Comparison of ENCODE assay signal across 8 mouse cellular contexts in genomic region chr13:84347181-84347913, GRCm38 (mm10).
A peak's percentile ranks its signal among the peaks of the same experiment; 100 is the strongest.
DNase-seq lines count a peak whose midpoint lies in the region; ATAC-seq lines count a peak whose summit lies in the region.

No protein-coding gene starts in this region.

- H3K36me3 ChIP-seq in heart, embryonic 11.5 days (ENCODE audit: control insufficient read depth, insufficient read depth, low read length), result no peaks in the 10 kb centered on the region
- H3K36me3 ChIP-seq in forebrain, embryonic 14.5 days (ENCODE audit: control insufficient read depth, insufficient read depth, low read length), result no peaks in the 10 kb centered on the region
- no peaks in the 10 kb centered on the region for H3K36me3 ChIP-seq in kidney, embryonic 16.5 days (ENCODE audit: insufficient read depth, low read length)
- no peaks in the 10 kb centered on the region for H3K36me3 ChIP-seq in liver, embryonic 12.5 days

- 2% methylated on average over 21 of the region's 21 CpGs for WGBS in heart, embryonic 11.5 days (ENCODE audit: insufficient replicate concordance)
- WGBS in forebrain, embryonic 14.5 days, result under 1% methylated on average over 21 of the region's 21 CpGs
- WGBS in kidney, embryonic 16.5 days, result 2% methylated on average over 21 of the region's 21 CpGs
- WGBS in liver, embryonic 12.5 days (ENCODE audit: insufficient replicate concordance), result 2% methylated on average over 21 of the region's 21 CpGs

- H3K27ac ChIP-seq in heart, embryonic 11.5 days (ENCODE audit: low read depth, low read length), result no peak overlapping the region
- no peak overlapping the region for H3K27ac ChIP-seq in brown adipose tissue, adult 24 weeks (replicated peaks; ENCODE audit: low read depth, low read length)
- peak overlapping the region; percentile 98 for H3K27ac ChIP-seq in forebrain, embryonic 14.5 days (ENCODE audit: low read depth, low read length)
- no peak overlapping the region for H3K27ac ChIP-seq in kidney, embryonic 16.5 days (ENCODE audit: low read length)
- no peak overlapping the region for H3K27ac ChIP-seq in liver, embryonic 12.5 days

- H3K9ac ChIP-seq in heart, embryonic 11.5 days (ENCODE audit: low read depth, low read length), result no peak overlapping the region
- H3K9ac ChIP-seq in forebrain, embryonic 14.5 days (ENCODE audit: low read length), result peak overlapping the region; percentile 81
- H3K9ac ChIP-seq in kidney, embryonic 16.5 days (replicated peaks; ENCODE audit: low read length), result no peak overlapping the region
- no peak overlapping the region for H3K9ac ChIP-seq in liver, embryonic 12.5 days

- H3K4me2 ChIP-seq in heart, embryonic 11.5 days, result peak overlapping the region; percentile 83
- peak overlapping the region; percentile 90 for H3K4me2 ChIP-seq in forebrain, embryonic 14.5 days (ENCODE audit: low read length)
- H3K4me2 ChIP-seq in kidney, embryonic 16.5 days (replicated peaks; ENCODE audit: low read depth, low read length), result peak overlapping the region; percentile 81
- peak overlapping the region; percentile 65 for H3K4me2 ChIP-seq in liver, embryonic 12.5 days

- no peak for DNase-seq in heart, adult 9 months (ENCODE audit: low spot score in 2 of 2)
- peak; percentile 79 for DNase-seq in forebrain, embryonic 14.5 days (ENCODE audit: low spot score)
- peak; percentile 62 for DNase-seq in right cerebral cortex, postnatal 4 days
- no peak for DNase-seq in adrenal gland, postnatal 4 days (ENCODE audit: low spot score in 2 of 2)

- H3K9me3 ChIP-seq in heart, embryonic 11.5 days (replicated peaks; ENCODE audit: control insufficient read depth, low read length), result no peaks in the 10 kb centered on the region
- no peaks in the 10 kb centered on the region for H3K9me3 ChIP-seq in forebrain, embryonic 14.5 days (replicated peaks; ENCODE audit: control insufficient read depth, low read length)
- no peaks in the 10 kb centered on the region for H3K9me3 ChIP-seq in kidney, embryonic 16.5 days (ENCODE audit: low read length)
- H3K9me3 ChIP-seq in liver, embryonic 12.5 days (replicated peaks), result no peaks in the 10 kb centered on the region

- H3K27me3 ChIP-seq in heart, embryonic 11.5 days (ENCODE audit: control insufficient read depth, insufficient read depth, low read length), result peaks cover 32% of the 10 kb centered on the region
- H3K27me3 ChIP-seq in forebrain, embryonic 14.5 days (replicated peaks; ENCODE audit: control insufficient read depth, insufficient read depth, low read length), result no peaks in the 10 kb centered on the region
- H3K27me3 ChIP-seq in kidney, embryonic 16.5 days (ENCODE audit: insufficient read depth, low read length), result peaks cover 52% of the 10 kb centered on the region
- peaks cover 81% of the 10 kb centered on the region for H3K27me3 ChIP-seq in liver, embryonic 12.5 days (replicated peaks)

- H3K4me3 ChIP-seq in heart, embryonic 11.5 days (ENCODE audit: low read depth, low read length), result peak overlapping the region; percentile 27
- peak overlapping the region; percentile 50 for H3K4me3 ChIP-seq in brown adipose tissue, adult 24 weeks (ENCODE audit: insufficient read depth, low read depth, low read length)
- H3K4me3 ChIP-seq in forebrain, embryonic 14.5 days (ENCODE audit: low read depth, low read length), result peak overlapping the region; percentile 28
- peak overlapping the region; percentile 43 for H3K4me3 ChIP-seq in kidney, embryonic 16.5 days (ENCODE audit: low read length)
- H3K4me3 ChIP-seq in liver, embryonic 12.5 days, result peak overlapping the region; percentile 19

- ATAC-seq in heart, embryonic 11.5 days (replicated peaks; ENCODE audit: insufficient number of reproducible peaks, low FRiP score, low TSS enrichment), result no peak
- peak; percentile 25 for ATAC-seq in forebrain, embryonic 14.5 days
- peak; percentile 32 for ATAC-seq in kidney, embryonic 16.5 days (ENCODE audit: low FRiP score, low TSS enrichment)
- no peak for ATAC-seq in liver, embryonic 12.5 days

- H3K4me1 ChIP-seq in heart, embryonic 11.5 days (ENCODE audit: control insufficient read depth, insufficient read depth, low read length), result peaks cover 3% of the 10 kb centered on the region; the same call in 1 of the 2 replicates
- peaks cover 5% of the 10 kb centered on the region; the same call in 1 of the 2 replicates for H3K4me1 ChIP-seq in brown adipose tissue, adult 24 weeks (ENCODE audit: control insufficient read depth, insufficient read depth, insufficient read length, low read length)
- H3K4me1 ChIP-seq in forebrain, embryonic 14.5 days (ENCODE audit: control insufficient read depth, insufficient read depth, low read length), result peaks cover 39% of the 10 kb centered on the region
- peaks cover 6% of the 10 kb centered on the region; the same call in 1 of the 2 replicates for H3K4me1 ChIP-seq in kidney, embryonic 16.5 days (ENCODE audit: insufficient read depth, low read length)
- H3K4me1 ChIP-seq in liver, embryonic 12.5 days, result 0 out of 2 replicates have a peak, but pooled peaks cover 5% of the 10 kb centered on the region

Comparison
In these comparisons a context has a peak if more than half of its experiments do, and no peak if none do; other contexts are left out.
1. ATAC-seq: peak in forebrain, embryonic 14.5 days (single experiment) and kidney, embryonic 16.5 days (single experiment); none in heart, embryonic 11.5 days (single experiment) and liver, embryonic 12.5 days (single experiment).
2. DNase-seq: peak in forebrain, embryonic 14.5 days (single experiment) and right cerebral cortex, postnatal 4 days (single experiment); none in heart, adult 9 months (0 of 2) and adrenal gland, postnatal 4 days (0 of 2).
3. Peak in every context shown above with its lines, with median percentiles within 50 percentile points of each other: H3K4me2 ChIP-seq and H3K4me3 ChIP-seq.